Mouse (Mus musculus) spleen, adult 2 months (tissue): ENCODE measurements around the gene Tnfrsf13c.

ENCODE experiments used
- CTCF ChIP-seq: fragments of 200-500 bp; IDR thresholded peaks from 2 replicates; pipeline ENCODE4 v1.5.1; 2011; ENCODE audit warnings: mild to moderate bottlenecking, inconsistent platforms; ENCODE audit not compliant: insufficient read depth, insufficient read length, insufficient replicate concordance; ENCODE audit errors: extremely low read depth
- POLR2A ChIP-seq: fragments of 200-500 bp; IDR thresholded peaks from 2 replicates; pipeline ENCODE4 v1.6.1; 2011; ENCODE audit warnings: low read depth, low read length, inconsistent platforms

DNA sequence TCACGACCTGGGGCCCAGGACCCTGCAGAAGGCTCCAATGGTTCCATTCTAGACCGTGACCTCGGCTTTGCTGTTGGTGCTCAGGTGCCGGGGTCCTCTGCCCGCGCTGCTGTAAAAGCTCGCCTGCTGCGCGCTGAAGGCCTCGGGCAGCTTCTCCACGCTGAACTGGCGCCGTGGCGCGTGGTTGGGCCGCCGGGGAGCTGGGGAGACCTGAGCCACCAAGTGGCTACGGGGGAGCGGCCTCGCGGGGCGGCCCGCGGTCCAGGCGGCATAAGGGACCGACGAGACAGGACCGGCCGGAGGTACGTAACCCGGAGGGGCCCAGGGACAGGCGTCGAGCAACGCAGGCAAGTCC, 17.1 kb downstream of the Tnfrsf13c start:
- TF ChIP-seq CTCF (no peak), POLR2A (no peak)
